Mouse (Mus musculus) skeletal muscle tissue, adult 2 months (tissue): ENCODE measurements around the gene Adar.

Experiments
- DNase-seq: peaks from one replicate; pipeline ENCODE4 v3.0.0-alpha.2; 2012; ENCODE audit warnings: low read depth, low spot score

Gene Adar

GRCm38 (mm10) chr3:89730350-89731331 lies 15.8 kb downstream of the Adar start:
- DNase-seq, result peak; percentile 74

DNA sequence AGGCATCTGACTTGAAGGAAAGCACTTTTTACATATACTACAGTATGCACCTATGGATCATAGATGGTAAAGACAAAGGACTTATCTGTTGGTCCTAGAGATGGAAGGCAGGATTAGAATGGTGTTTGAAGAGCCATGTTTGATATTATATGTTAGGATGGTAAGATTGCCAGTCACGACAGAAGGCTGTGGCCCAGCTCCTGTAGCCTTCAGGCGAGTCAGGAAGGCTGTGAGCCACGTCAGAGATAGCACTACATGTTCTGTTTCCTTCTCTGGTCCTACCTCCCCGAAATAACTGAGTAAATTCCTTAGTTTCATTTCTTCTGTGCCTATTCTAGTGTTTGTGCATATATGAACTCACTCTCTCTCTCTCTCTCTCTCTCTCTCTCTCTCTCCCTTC lies 17.3 kb downstream of the Adar start:
- no peak for DNase-seq

GRCm38 (mm10) chr3:89738509-89738908 lies 23.7 kb downstream of the Adar start:
- DNase-seq, result no peak

GRCm38 (mm10) chr3:89752307-89752706 lies 37.5 kb downstream of the Adar start:
- DNase-seq, result no peak

GRCm38 (mm10) chr3:89755283-89755682 lies 40.5 kb downstream of the Adar start:
- DNase-seq, result no peak

- no peak for DNase-seq
These were observed 43.0 kb downstream of the Adar start for GRCm38 (mm10) chr3:89757851-89758250.

DNA sequence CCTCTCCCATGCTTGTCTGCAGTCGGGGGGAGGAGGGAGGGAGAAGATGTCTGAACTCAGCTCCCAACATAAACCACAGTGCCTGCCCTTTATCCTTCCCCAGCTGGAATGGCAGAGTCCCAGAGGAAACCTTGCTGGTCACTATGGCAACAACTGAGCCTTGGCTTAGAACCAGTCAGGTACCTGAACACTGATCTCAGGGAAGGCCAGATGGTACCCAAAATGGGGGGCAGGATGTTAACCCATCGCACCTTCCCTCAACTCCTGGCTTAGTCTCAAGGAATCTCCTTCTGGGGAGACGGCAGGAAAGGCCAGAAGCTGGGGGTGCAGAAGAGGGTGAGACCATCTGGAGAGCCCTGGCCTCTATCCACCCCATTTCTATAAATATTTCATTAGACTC lies 45.0 kb downstream of the Adar start:
- DNase-seq, result no peak

DNA sequence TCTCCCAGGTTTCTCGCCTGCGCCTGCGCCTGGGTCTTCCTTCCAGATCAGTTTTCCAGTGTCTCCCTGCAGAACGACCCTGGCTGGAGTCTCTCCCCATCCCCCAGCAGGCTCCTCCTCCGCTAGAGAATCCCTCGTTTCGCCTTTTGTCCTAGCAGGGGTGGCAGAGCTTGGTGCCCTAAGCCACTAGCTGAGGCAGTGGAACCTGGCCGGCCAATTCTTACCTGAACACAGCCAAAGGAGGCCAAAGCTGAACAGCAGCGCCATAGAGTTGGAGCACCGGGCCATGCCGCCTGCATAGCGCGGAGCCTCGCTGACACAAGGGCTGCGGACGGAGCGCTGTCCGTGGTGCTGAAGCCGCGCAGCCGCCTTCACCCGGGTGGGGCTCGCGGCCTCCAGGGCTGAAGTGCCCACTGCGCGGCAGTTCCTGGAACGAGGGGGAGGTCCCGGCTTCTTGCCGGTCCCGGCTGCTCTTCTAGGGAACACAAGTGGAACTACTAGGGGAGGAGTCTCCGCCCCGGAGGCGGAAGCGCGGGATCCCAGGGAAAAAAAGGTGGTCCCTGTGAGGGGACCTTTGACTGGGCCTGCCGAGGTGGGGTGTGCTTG lies 49.4 kb downstream of the Adar start, which contains the start of gene Chrnb2:
Chrnb2 (minus strand) TSS at position 514 of the 606 bp plus-strand sequence.
- DNase-seq, result peak; percentile 44

- DNase-seq, result no peak
These were observed 54.8 kb downstream of the Adar start for GRCm38 (mm10) chr3:89769584-89769983.

GRCm38 (mm10) chr3:89770425-89771002 lies 55.7 kb downstream of the Adar start:
- DNase-seq, result no peak

DNA sequence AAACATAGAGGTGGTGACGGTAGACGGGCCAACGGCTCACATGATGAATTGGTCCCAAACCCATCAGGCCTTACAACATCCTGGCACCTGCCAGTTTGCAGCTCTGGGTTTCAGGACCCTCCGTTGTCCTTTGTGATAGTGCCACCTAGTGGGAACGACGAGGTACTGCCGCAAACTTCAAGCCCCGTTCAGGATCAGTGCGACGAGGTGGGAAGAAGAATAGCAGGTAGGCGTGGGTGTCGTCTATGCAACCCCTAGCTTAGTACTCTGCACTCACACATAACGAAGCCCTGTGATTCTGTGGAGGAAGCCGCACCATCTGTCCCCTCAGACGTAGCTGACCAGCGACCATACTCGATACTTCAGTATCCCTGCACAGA lies 57.8 kb downstream of the Adar start:
- DNase-seq, result peak; percentile 78

- peak; percentile 98 for DNase-seq
These were observed 58.3 kb downstream of the Adar start, which contains the start of gene Ube2q1 for GRCm38 (mm10) chr3:89772968-89773709. Ube2q1 (plus strand) TSS chr3:89773616.

DNA sequence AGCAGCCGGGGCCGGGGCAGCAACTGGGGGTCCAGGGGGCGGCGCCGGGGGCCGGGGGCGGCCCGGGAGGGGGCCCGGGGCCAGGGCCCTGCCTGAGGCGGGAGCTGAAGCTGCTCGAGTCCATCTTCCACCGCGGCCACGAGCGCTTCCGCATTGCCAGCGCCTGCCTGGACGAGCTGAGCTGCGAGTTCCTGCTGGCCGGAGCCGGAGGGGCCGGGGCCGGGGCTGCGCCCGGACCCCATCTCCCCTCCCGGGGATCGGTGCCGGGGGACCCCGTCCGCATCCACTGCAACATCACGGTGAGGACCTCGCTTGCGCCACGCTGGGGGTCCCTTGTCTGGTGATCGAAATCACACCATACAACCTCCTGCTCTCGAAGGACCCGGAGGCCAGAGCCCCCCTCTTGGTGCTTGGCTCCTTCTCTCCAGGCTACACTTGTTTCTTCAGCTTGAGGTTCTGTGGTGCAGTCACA lies 59.0 kb downstream of the Adar start:
- DNase-seq, result no peak

GRCm38 (mm10) chr3:89774236-89774960 lies 59.6 kb downstream of the Adar start:
- DNase-seq, result no peak

DNA sequence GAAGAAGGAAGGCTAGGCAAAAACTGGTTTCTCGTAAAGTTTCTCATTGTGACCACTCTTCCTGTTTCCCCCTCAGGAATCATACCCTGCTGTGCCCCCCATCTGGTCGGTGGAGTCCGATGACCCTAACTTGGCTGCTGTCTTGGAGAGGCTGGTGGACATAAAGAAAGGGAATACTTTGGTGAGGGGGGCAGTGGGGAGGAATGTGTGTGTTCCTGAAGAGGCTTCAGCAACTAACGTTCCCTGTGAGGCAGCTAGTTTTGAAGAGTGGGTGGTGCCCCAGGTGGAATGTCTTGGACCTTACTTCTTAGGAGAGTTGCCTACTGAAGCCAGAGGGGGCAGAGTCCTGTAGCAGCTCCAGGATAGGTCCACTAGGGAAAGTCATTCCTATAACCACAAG lies 61.2 kb downstream of the Adar start:
- DNase-seq, result no peak

- DNase-seq, result no peak
These were observed 65.3 kb downstream of the Adar start for GRCm38 (mm10) chr3:89780102-89780501.

GRCm38 (mm10) chr3:89781640-89782039 lies 66.8 kb downstream of the Adar start:
- DNase-seq, result no peak

GRCm38 (mm10) chr3:89784991-89785753 lies 70.3 kb downstream of the Adar start:
- DNase-seq, result peak; percentile 91

DNA sequence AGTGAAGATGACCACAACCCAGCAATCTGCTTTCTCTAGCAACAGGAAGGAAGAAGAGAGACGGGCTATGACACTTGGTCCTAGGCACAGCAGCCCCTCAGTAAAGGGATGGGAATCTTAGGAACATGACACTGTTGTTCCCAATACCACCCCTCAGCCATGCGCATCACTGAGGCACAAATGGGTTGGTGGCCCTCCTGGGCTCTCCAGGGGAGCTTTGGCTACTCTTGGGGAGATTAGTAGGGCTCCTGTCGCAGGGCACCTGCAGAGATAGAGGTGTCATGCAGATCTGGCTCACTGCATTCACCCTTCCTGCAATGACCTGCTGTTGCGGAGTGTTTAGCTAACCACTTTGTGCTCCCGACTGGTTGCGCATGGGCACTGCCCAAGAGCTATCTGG lies 71.5 kb downstream of the Adar start:
- no peak for DNase-seq
